Mouse (Mus musculus) liver, embryonic 14.5 days (tissue): ENCODE measurements around the gene Gm10282.

Source experiments
- CTCF ChIP-seq: IDR thresholded peaks from 2 replicates; pipeline ENCODE4 v1.5.1; 2016; ENCODE audit warnings: antibody characterized with exemption, low read depth, control low read depth
- EP300 ChIP-seq: IDR thresholded peaks from 2 replicates; pipeline ENCODE4 v1.6.1; 2016; ENCODE audit warnings: antibody characterized with exemption, low read depth

GRCm38 (mm10) chr8:72273111-72273770 is 31.8 kb downstream of the Gm10282 start:
- TF ChIP-seq CTCF = 0 out of 2 replicates have a peak, but pooled peaks have one; percentile 24
- TF ChIP-seq EP300 = no peak
